Mouse (Mus musculus) CD8-positive naive resting alpha-beta T cell, adult 57 days (primary cell): ENCODE results near the gene Lcmt2. TPM values are rescaled to one million over a fixed set of nuclear protein-coding genes. Genes with fewer than 3 reads are reported as not detected.

ENCODE experiments used
- total RNA-seq: library from RNA; stranded (reverse); gene quantifications from one replicate; pipeline ENCODE4 v1.2.4, GENCODE M21; 2023

The Lcmt2 gene
- total RNA-seq, result 11.8 TPM

GRCm38 (mm10) chr2:121140018-121140882 is at the start of gene Lcmt2, which contains the start of gene Adal:
TSS of gene Lcmt2 (minus strand) at chr2:121140653.
TSS of gene Adal (plus strand) at chr2:121140428.

GRCm38 (mm10) chr2:121170980-121171742 is 30.7 kb upstream of the Lcmt2 start, which contains the start of gene Zscan29:
TSS of gene Zscan29 (minus strand) at chr2:121171125.

GRCm38 (mm10) chr2:121170481-121170971 is 30.1 kb upstream of the Lcmt2 start, which contains the start of gene Tubgcp4:
TSS of gene Tubgcp4 (plus strand) at chr2:121170654.

GRCm38 (mm10) chr2:121109695-121110094 is 30.8 kb downstream of the Lcmt2 start, which contains the start of gene Tgm7:
TSS of gene Tgm7 (minus strand) at chr2:121109795.

GRCm38 (mm10) chr2:121085480-121086185 is 54.8 kb downstream of the Lcmt2 start, which contains the start of gene Tgm5:
TSS of gene Tgm5 (minus strand) at chr2:121085841.

Other genes starting within 250 kb of the Lcmt2 start
- 65.4 TPM for gene Ubr1, start 169.9 kb downstream of the Lcmt2 start, total RNA-seq
- gene Tmem62, start 163.6 kb downstream of the Lcmt2 start, total RNA-seq, result 20.6 TPM
- gene Ccndbp1, start 132.2 kb downstream of the Lcmt2 start, total RNA-seq, result 84.3 TPM
- gene Epb42, start 103.6 kb downstream of the Lcmt2 start, total RNA-seq, result 1.1 TPM
- gene Tgm5, start 54.8 kb downstream of the Lcmt2 start, total RNA-seq, result not detected
- not detected for gene Tgm7, start 30.9 kb downstream of the Lcmt2 start, total RNA-seq
- 17.3 TPM for gene Adal, start 225 bp downstream of the Lcmt2 start, total RNA-seq
- gene Tubgcp4, start 30.0 kb upstream of the Lcmt2 start, total RNA-seq, result 69.6 TPM
- gene Zscan29, start 30.5 kb upstream of the Lcmt2 start, total RNA-seq, result 26.8 TPM
- 70.9 TPM for gene Trp53bp1, start 130.8 kb upstream of the Lcmt2 start, total RNA-seq
- gene Map1a, start 148.9 kb upstream of the Lcmt2 start, total RNA-seq, result 0.55 TPM
- 18.4 TPM for gene Ppip5k1, start 214.7 kb upstream of the Lcmt2 start, total RNA-seq
- not detected for gene Ckmt1, start 217.1 kb upstream of the Lcmt2 start, total RNA-seq
- 1.0 TPM for gene Strc, start 246.5 kb upstream of the Lcmt2 start, total RNA-seq